Mouse (Mus musculus) liver, adult 2 months (tissue): ENCODE measurements around the gene Sept9.

Source experiments
- CTCF ChIP-seq: fragments of 200-500 bp; IDR thresholded peaks from 2 replicates; pipeline ENCODE4 v1.5.1; 2011; ENCODE audit warnings: low read depth, low read length, control low read depth
- POLR2A ChIP-seq: fragments of 200-500 bp; IDR thresholded peaks from 2 replicates; pipeline ENCODE4 v1.6.1; 2011; ENCODE audit warnings: low read length, control low read depth; ENCODE audit not compliant: insufficient read depth; ENCODE audit errors: extremely low read depth

- TF ChIP-seq CTCF (no peak), POLR2A (no peak)
Measured at GRCm38 (mm10) chr11:117369347-117369746, 169.9 kb downstream of the Sept9 start.
